Mouse (Mus musculus) thymus, postnatal 25 days (tissue): ENCODE results near the gene Zfp526.

ENCODE experiments used
- DNase-seq: peaks from one replicate; pipeline ENCODE4 v3.0.0; 2022

Zfp526 gene

DNA sequence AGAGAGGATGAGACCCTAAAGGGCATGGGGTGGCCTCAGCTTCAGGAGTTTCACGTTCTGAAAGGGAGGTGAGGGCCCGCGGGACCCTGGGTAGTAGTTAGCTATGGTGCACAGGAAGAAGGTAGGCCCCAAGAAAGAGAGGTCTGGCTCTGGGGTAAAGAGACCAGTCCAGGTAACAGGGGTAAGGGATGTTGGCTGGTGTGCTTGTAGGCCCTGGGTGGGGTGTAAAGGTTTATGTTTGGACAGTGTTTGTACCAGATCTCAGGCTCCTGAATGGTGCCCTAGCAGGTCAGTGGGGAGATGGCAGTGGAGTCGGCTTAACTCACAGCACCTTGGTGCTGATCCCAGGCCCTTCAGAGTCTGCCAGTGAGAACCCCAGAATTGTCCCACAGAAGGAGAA lies 47.8 kb downstream of the Zfp526 start:
- peak; percentile 47 for DNase-seq

DNA sequence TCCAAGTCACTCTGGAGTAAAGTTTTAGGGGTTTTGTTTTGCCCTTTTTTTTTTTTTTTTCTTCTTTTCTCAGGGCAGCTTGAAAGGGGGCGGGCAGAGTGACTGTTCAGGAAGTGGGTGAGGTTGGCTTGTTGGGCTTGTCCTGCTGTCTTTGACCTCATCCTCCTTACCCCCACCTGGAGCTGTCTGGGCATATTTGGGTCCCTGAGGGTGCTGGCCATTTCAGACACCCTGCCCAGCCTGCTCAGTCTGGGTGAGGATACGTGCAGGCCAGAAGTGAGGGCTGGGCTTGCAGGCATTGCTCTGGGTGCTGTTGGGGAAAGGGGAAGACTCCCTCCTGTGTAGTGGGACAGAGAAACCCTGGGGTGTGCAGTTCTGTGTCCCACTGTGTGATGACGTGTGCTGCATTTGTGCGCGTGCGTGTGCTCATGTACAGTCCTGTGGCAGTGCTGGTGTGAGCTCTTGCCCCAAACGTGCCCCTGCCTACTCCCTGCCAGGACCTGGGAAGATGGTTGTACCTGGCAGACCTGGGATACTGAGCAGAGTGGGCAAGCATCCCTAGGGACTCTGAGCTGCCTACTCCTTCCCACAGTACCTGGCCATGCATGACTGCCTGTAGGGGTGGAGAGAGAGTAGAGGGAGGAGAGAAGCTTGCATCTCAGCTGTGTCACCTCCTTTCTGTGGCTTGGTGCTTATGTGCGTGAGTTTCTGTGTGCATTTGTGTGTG lies 48.5 kb downstream of the Zfp526 start:
- DNase-seq: peak; percentile 49

DNA sequence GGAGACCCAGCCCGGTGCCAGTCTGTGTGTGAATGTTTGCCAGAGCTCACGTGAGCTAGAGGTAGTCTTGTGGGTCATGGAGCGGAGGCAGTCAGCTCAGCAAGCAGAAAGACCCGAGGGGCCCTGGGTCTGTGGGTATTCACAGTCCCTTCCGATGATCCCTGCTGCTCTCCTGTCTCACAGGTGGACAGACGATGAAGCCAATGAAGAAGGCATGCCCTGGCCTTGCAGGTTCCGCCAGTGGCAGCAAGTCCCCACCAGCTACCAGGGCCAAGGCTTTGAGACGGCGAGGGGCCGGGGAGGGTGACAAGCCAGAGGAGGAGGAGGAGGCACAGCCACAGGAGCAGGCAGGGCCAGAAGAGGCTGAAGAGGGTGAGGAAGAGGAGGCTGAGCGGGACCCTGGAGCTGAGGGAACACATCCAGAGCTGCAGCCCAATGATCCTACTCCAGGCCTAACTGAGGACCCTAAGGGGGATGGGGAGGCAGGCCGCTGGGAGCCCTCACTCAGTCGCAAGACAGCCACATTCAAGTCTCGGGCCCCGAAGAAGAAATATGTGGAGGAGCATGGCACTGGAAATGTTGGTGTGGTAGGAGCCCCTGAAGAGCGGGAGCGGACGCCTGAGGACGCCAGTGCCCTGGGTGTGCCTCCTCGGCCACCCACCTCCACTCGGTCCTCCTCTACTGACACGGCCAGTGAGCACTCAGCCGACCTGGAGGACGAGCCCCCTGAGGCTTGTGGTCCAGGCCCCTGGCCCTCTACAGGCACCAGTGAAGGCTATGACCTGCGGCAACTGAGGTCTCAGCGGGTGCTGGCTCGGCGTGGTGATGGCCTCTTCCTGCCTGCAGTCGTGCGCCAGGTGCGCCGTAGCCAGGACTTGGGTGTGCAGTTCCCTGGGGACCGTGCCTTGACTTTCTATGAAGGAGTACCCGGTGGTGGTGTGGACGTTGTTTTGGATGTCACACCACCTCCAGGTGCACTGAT lies 49.7 kb downstream of the Zfp526 start:
- DNase-seq: no peak

- DNase-seq: no peak
Measured at GRCm38 (mm10) chr7:25271651-25272444, 50.6 kb downstream of the Zfp526 start.

DNA sequence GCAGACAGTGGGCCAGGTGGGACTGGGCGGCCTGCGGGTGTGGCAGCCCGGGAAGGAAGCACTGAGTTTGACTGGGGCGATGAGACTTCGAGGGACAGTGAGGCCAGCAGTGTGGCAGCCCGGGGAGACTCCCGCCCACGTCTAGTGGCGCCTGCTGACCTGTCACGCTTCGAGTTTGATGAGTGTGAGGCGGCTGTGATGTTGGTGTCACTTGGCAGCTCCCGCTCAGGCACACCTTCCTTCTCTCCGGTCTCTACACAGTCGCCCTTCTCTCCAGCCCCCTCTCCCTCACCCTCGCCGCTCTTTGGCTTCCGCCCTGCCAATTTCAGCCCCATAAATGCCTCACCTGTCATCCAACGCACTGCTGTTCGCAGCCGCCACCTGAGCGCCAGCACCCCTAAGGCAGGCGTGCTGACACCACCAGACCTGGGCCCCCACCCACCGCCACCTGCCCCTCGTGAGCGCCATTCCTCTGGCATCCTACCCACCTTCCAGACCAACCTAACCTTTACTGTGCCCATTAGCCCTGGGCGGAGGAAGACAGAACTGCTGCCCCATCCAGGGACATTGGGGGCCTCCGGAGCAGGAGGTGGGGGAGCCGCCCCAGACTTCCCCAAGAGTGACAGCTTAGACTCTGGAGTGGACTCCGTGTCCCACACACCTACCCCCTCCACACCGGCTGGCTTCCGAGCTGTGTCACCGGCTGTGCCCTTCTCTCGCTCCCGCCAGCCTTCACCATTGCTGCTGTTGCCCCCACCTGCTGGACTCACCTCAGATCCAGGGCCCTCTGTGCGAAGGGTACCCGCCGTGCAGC lies 51.4 kb downstream of the Zfp526 start:
- DNase-seq: no peak

- DNase-seq: no peak
Measured at GRCm38 (mm10) chr7:25273259-25274241, 52.3 kb downstream of the Zfp526 start.

DNA sequence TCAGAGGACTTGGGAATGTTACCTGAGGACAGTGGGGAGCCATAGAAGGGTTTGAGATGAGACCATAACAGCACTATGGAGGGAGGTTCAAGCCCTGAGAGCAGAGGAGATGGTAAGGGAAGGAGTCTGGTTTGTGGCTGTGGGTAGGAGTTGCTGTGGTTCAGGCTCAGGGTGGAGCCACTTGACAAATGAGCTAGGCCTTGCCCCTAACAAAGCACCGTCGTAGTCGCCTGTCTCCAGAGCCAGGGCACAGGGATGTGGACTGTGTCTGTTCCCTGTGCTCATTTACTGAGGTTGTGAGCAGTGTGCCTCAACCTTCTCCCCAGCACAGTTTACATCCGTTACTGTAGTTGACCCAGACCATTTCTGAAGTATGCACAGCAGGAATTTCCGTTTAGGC lies 53.3 kb downstream of the Zfp526 start:
- peak; percentile 54 for DNase-seq

GRCm38 (mm10) chr7:25274996-25275395 lies 53.8 kb downstream of the Zfp526 start:
- DNase-seq: no peak

GRCm38 (mm10) chr7:25275555-25276298 lies 54.5 kb downstream of the Zfp526 start:
- DNase-seq: no peak
